Mouse (Mus musculus) sigmoid colon, adult 10 weeks (tissue): ENCODE results near the gene Gm13023. TPM values are rescaled to one million over a fixed set of nuclear protein-coding genes. Genes with fewer than 3 reads are reported as not detected.

ENCODE experiments used
- polyA plus RNA-seq: library from polyadenylated mRNA; stranded (reverse); fragments of 350-450 nt; fragmentation: Illumina TruSeq; extraction: RNeasy Lipid Tissue Mini Kit (QIAGEN cat#74804); gene quantifications from one replicate; pipeline ENCODE4 v1.2.3, GENCODE M21; 2014; ENCODE audit warnings: low read depth, low replicate concordance

Gm13023 gene
- polyA plus RNA-seq, result not detected

GRCm38 (mm10) chr4:143789052-143789451, at the start of gene Gm13023:
Gene Gm13023, plus strand, starts transcription at chr4:143789352.

GRCm38 (mm10) chr4:143815993-143816392, 26.8 kb downstream of the Gm13023 start, which contains the start of gene Gm13084:
Gene Gm13084, minus strand, starts transcription at chr4:143816093.

Other genes with a start within 250 kb of the Gm13023 start
- not detected for gene BC080695, start 237.7 kb upstream of the Gm13023 start, polyA plus RNA-seq
- not detected for gene Gm13057, start 237.6 kb upstream of the Gm13023 start, polyA plus RNA-seq
- not detected for gene Gm13083, start 174.3 kb upstream of the Gm13023 start, polyA plus RNA-seq
- not detected for gene Gm13088, start 132.1 kb upstream of the Gm13023 start, polyA plus RNA-seq
- gene Gm13089, start 86.6 kb upstream of the Gm13023 start, polyA plus RNA-seq, result not detected
- gene Gm13078, start 69.9 kb upstream of the Gm13023 start, polyA plus RNA-seq, result not detected
- not detected for gene Gm13084, start 26.7 kb downstream of the Gm13023 start, polyA plus RNA-seq
- not detected for gene Gm13103, start 57.1 kb downstream of the Gm13023 start, polyA plus RNA-seq
- not detected for gene Pramef6, start 111.0 kb downstream of the Gm13023 start, polyA plus RNA-seq
- gene Pramef25, start 161.7 kb downstream of the Gm13023 start, polyA plus RNA-seq, result not detected
- gene Gm13101, start 177.6 kb downstream of the Gm13023 start, polyA plus RNA-seq, result not detected
- not detected for gene Pramef17, start 205.0 kb downstream of the Gm13023 start, polyA plus RNA-seq